Mouse (Mus musculus) midbrain, postnatal 0 days (tissue): ENCODE results near the gene Scube2. TPM values are rescaled to one million over a fixed set of nuclear protein-coding genes. Genes with fewer than 3 reads are reported as not detected.
A peak's percentile ranks its signal among the peaks of the same experiment; 100 is the strongest.

Experiments
- ATAC-seq: fragments of 200-750 bp; cut with Nextera tagmentation; 2 replicates; pipeline ENCODE4 v1.8.0; 2017; ENCODE audit warnings: moderate number of reproducible peaks, mild to moderate bottlenecking, moderate TSS enrichment, moderate library complexity; ENCODE audit not compliant: low FRiP score
- DNase-seq: peaks from one replicate; pipeline ENCODE4 v3.0.0-alpha.2; 2015; ENCODE audit warnings: low spot score
- H3K27ac ChIP-seq: fragments of 300-500 bp; sonication (generic); 2 replicates; pipeline ENCODE4 v1.5.1; 2014; ENCODE audit warnings: low read depth, mild to moderate bottlenecking, low read length, mixed read lengths
- H3K27me3 ChIP-seq: fragments of 300-500 bp; sonication (generic); 2 replicates; pipeline ENCODE4 v1.6.1; 2014; ENCODE audit warnings: low read length, control low read depth, mixed read lengths; ENCODE audit not compliant: insufficient read depth
- H3K36me3 ChIP-seq: fragments of 300-500 bp; sonication (generic); 2 replicates; pipeline ENCODE4 v1.6.1; 2014; ENCODE audit warnings: low read length, control low read depth, mixed read lengths; ENCODE audit not compliant: insufficient read depth
- H3K4me1 ChIP-seq: fragments of 300-500 bp; sonication (generic); 2 replicates; pipeline ENCODE4 v1.6.1; 2014; ENCODE audit warnings: mild to moderate bottlenecking, control low read depth, antibody characterized with exemption, low read length, mixed read lengths; ENCODE audit not compliant: insufficient read depth
- H3K4me2 ChIP-seq: fragments of 300-500 bp; sonication (generic); 2 replicates; pipeline ENCODE4 v1.6.1; 2014; ENCODE audit warnings: low read depth, mild to moderate bottlenecking, low read length, mixed read lengths; ENCODE audit not compliant: poor library complexity, severe bottlenecking
- H3K4me3 ChIP-seq: fragments of 300-500 bp; sonication (generic); 2 replicates; pipeline ENCODE4 v1.5.1; 2014; ENCODE audit warnings: low read depth, mild to moderate bottlenecking, low read length, moderate library complexity
- H3K9ac ChIP-seq: fragments of 300-500 bp; sonication (generic); replicated peaks from 2 replicates; pipeline ENCODE4 v1.6.1; 2014; ENCODE audit warnings: mild to moderate bottlenecking, low read length, moderate library complexity, mixed read lengths; ENCODE audit not compliant: poor library complexity, severe bottlenecking
- H3K9me3 ChIP-seq: fragments of 300-500 bp; sonication (generic); 2 replicates; pipeline ENCODE4 v1.6.1; 2016; ENCODE audit warnings: low read length, control low read depth
- CTCF ChIP-seq: IDR thresholded peaks from 2 replicates; pipeline ENCODE4 v1.5.1; 2016; ENCODE audit warnings: antibody characterized with exemption, mild to moderate bottlenecking
- WGBS: fragments of 180-500 bp; shearing (Covaris S2); extraction: QIAGEN DNeasy Blood & Tissue Kit; methylation state at CpG from one replicate; pipeline ENCODE4 v1.1.7; 2014; 5-methylcytosine and 5-hydroxymethylcytosine counted together
- polyA plus RNA-seq: library from polyadenylated mRNA; unstranded; fragments of >200 nt; fragmentation: Nextera tagmentation; extraction: Ambion mirVana; gene quantifications from 2 replicates; pipeline ENCODE4 v1.2.1, GENCODE M21; 2015
- total RNA-seq: library from RNA; depleted of rRNA; stranded (reverse); fragments of >200 nt; gene quantifications from 2 replicates; pipeline ENCODE4 v1.2.3, GENCODE M21; 2014

Gene Scube2
- total and polyA plus RNA-seq, 2 experiments from 2014 or later, result 2.2 to 3.0 TPM

DNA sequence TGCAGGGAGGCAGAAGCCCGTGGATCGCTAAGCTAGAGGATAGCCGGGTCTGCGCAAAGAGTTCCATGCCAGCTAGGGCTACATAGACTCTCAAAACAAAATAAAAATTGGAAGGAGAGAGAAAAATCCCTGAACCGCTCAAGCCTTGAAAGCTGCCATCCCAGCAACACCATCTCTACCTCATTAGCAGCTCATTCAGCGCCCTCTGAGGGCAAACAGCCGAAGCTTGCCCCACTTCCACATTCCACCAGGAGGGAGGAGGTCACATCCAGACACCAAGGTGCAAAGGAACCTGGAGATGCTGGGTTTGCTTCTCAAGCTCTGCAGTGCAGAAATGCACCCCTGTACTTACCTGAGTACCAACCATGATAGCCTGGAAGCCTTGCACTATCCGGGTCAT is 10.6 kb upstream of the Scube2 start:
- no peak for DNase-seq
- peak; percentile 21; the same call in 1 of the 2 replicates for TF ChIP-seq CTCF
- ATAC-seq, result no peak
- Histone ChIP-seq H3K9me3 (no peaks in the 10 kb centered on the region), H3K27me3 (no peaks in the 10 kb centered on the region), H3K27ac (no peak overlapping the region; the same call in 1 of the 2 replicates), H3K36me3 (no peaks in the 10 kb centered on the region), H3K4me2 (no peak overlapping the region), H3K4me3 (no peak overlapping the region), H3K9ac (no peak overlapping the region), H3K4me1 (no peaks in the 10 kb centered on the region)
- 76% methylated on average over 8 of the region's 8 CpGs for WGBS

DNA sequence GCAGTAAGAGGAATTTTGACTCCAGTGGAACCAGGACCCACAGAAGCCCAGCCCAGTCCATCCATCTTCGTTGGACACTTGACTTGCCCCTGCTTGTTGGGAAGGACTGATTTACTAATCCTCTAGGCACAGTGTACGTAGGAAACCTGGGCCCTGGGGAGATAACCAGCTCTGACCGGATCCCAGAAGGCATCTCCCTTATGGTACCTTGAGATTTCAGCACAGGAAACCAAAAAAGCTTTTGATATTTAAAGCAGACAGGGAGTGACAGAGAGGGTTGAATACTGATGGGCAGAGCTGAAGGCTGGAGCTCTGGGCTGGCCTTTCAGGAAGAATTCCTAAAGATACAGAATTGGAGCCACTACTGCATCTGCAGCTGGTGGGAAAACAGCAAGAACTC is 10.1 kb upstream of the Scube2 start:
- no peak for TF ChIP-seq CTCF
- no peaks in the 10 kb centered on the region for H3K9me3 ChIP-seq
- no peak overlapping the region for H3K4me2 ChIP-seq
- H3K4me1 ChIP-seq, result no peaks in the 10 kb centered on the region
- no peak overlapping the region for H3K27ac ChIP-seq
- ATAC-seq, result no peak
- H3K9ac ChIP-seq, result no peak overlapping the region
- no peak overlapping the region for H3K4me3 ChIP-seq
- 49% methylated on average over 3 of the region's 3 CpGs for WGBS
- H3K36me3 ChIP-seq, result no peaks in the 10 kb centered on the region
- H3K27me3 ChIP-seq, result no peaks in the 10 kb centered on the region
- no peak for DNase-seq

DNA sequence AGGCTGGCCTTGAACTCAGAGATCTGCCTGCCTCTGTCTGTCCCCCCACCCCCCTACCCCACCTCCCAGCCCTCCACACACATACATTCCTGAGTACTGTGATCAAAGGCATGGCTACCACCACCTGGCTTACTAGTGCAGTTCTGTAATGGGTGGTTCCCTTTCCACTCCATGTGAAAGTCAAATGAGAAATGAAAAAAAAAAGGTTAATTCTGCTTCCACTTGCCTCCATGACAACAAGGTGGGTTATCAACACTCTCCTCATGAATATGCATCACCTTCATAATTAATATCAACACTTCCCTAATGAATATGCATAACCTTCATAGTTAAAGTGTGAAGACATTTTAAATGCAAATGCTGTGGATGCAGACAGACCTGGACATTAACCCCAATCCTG is 9.6 kb upstream of the Scube2 start:
- DNase-seq (no peak), ATAC-seq (no peak)
- no peak overlapping the region for H3K27ac ChIP-seq
- H3K4me3 ChIP-seq, result no peak overlapping the region
- no peaks in the 10 kb centered on the region for H3K9me3 ChIP-seq
- no peaks in the 10 kb centered on the region for H3K4me1 ChIP-seq
- TF ChIP-seq CTCF, result no peak
- no peaks in the 10 kb centered on the region for H3K27me3 ChIP-seq
- no peaks in the 10 kb centered on the region for H3K36me3 ChIP-seq
- H3K9ac ChIP-seq, result no peak overlapping the region
- H3K4me2 ChIP-seq, result no peak overlapping the region

DNA sequence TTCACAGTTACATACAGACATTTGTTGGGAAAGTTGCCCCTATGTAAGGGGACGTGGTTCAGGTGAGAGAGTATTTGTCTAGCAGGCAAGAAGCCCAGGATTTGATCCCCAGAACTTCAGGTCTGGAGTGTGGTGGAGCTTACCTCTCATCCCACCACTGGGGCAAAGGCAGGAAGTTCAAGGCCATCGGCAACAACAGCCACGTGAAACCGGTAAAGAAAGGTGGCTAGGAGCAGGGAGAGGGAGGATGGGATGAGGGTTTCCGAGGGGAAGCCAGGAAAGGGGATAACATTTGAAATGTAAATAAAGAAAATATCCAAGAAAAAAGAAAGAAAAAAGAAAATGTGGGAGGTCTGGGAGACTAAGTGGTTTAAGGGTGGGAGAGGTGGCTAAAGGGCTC is 7.7 kb upstream of the Scube2 start:
- Histone ChIP-seq H3K4me1 (no peaks in the 10 kb centered on the region), H3K9ac (no peak overlapping the region), H3K27ac (no peak overlapping the region), H3K9me3 (no peaks in the 10 kb centered on the region), H3K36me3 (no peaks in the 10 kb centered on the region), H3K4me2 (no peak overlapping the region), H3K27me3 (no peaks in the 10 kb centered on the region), H3K4me3 (no peak overlapping the region)
- ATAC-seq, result no peak
- no peak for TF ChIP-seq CTCF
- 54% methylated on average over 5 of the region's 5 CpGs for WGBS
- DNase-seq, result no peak

DNA sequence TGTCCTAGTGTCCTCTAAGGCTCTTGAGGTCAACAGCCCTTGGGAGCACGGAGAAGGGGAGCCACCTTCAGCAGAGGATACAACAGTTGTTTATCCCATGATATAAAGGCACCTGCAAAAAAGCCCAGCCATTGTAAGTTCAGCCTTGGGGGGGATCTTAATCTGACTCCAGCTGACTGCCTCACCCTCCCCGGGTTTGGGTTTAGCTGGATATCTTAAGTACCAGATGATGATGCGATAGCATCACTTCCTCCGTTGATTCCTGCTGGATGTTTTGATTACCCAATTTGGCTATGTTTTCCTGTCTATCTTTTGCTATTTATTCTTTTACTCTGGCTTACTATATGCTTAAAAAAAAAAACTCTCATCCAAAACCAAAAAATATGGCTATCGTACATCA is 5.8 kb upstream of the Scube2 start:
- Histone ChIP-seq H3K27ac (no peak overlapping the region), H3K4me3 (no peak overlapping the region), H3K36me3 (no peaks in the 10 kb centered on the region), H3K9me3 (no peaks in the 10 kb centered on the region), H3K4me2 (no peak overlapping the region), H3K9ac (no peak overlapping the region), H3K4me1 (no peaks in the 10 kb centered on the region), H3K27me3 (no peaks in the 10 kb centered on the region; the same call in 1 of the 2 replicates)
- WGBS, result 84% methylated on average over 5 of the region's 5 CpGs
- DNase-seq (no peak), ATAC-seq (no peak)
- no peak for TF ChIP-seq CTCF

DNA sequence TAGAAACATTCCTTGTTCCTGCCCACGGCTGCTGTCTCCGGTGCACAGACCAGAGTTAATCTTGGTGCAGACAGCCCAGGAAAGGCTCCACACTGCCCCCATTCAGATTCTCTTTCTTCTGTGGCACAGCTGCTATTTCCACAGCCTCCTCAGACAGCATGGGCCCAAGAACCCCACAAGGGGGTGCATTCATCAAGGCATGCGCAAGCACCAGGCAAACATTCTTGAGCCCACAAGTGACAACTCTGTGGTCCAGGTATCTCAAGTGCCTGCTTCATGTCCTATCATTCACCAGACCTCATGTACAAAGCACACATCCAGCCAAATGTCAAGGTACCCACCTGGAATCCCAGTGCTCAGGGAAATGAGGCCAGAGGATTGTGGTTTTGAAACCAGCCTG is 3.0 kb upstream of the Scube2 start:
- H3K4me1 ChIP-seq, result no peaks in the 10 kb centered on the region
- H3K36me3 ChIP-seq, result no peaks in the 10 kb centered on the region
- ATAC-seq (no peak), DNase-seq (peak; percentile 56)
- H3K4me2 ChIP-seq, result no peak overlapping the region
- TF ChIP-seq CTCF, result peak; percentile 63
- H3K9me3 ChIP-seq, result no peaks in the 10 kb centered on the region
- no peak overlapping the region for H3K4me3 ChIP-seq
- no peak overlapping the region for H3K27ac ChIP-seq
- 21% methylated on average over 3 of the region's 3 CpGs for WGBS
- peaks cover 7% of the 10 kb centered on the region for H3K27me3 ChIP-seq
- no peak overlapping the region for H3K9ac ChIP-seq
